Mouse (Mus musculus): Measurements from ENCODE around the gene Otud7b. TPM values are rescaled to one million over a fixed set of nuclear protein-coding genes. Genes with fewer than 3 reads are reported as not detected.

Gene Otud7b
- polyA plus RNA-seq, 1 experiment from 2014 or later, result 8.3 TPM

DNA sequence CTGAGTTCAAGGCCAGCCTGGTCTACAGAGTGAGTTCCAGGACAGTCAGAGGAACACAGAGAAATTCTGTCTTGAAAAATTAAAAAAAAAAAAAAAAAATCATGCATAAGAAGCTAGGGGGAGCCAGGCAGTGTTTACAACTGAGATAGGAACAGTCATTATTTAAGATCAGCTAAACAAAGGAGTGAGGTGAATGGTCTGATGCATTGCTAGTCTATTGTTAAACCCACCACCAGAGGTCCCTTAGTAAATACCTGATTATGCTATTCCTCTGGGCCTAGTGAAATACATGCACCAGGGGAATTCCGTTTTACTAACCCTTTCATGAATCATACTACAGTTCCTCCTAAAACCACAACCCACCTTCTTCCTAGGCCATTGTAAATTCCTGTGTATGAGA is 34.8 kb upstream of the Otud7b start:
- 44% methylated on average over 1 of the region's 1 CpGs for WGBS
- ATAC-seq (replicated peaks), result no peak
- Histone ChIP-seq H3K27ac (replicated peaks) (no peak overlapping the region), H3K4me2 (replicated peaks) (no peak overlapping the region), H3K4me1 (no peaks in the 10 kb centered on the region), H3K9me3 (no peaks in the 10 kb centered on the region), H3K27me3 (no peaks in the 10 kb centered on the region), H3K9ac (replicated peaks) (no peak overlapping the region), H3K36me3 (no peaks in the 10 kb centered on the region), H3K4me3 (no peak overlapping the region)

GRCm38 (mm10) chr3:96070241-96070640 is 34.1 kb upstream of the Otud7b start:
- H3K9me3 ChIP-seq, result no peaks in the 10 kb centered on the region
- no peak overlapping the region for H3K4me3 ChIP-seq
- H3K4me2 ChIP-seq (replicated peaks), result no peak overlapping the region
- no peaks in the 10 kb centered on the region for H3K4me1 ChIP-seq
- no peak overlapping the region for H3K9ac ChIP-seq (replicated peaks)
- H3K27ac ChIP-seq (replicated peaks), result no peak overlapping the region
- WGBS, result 84% methylated on average over 4 of the region's 4 CpGs
- no peak for ATAC-seq (replicated peaks)
- no peaks in the 10 kb centered on the region for H3K36me3 ChIP-seq
- H3K27me3 ChIP-seq, result no peaks in the 10 kb centered on the region

DNA sequence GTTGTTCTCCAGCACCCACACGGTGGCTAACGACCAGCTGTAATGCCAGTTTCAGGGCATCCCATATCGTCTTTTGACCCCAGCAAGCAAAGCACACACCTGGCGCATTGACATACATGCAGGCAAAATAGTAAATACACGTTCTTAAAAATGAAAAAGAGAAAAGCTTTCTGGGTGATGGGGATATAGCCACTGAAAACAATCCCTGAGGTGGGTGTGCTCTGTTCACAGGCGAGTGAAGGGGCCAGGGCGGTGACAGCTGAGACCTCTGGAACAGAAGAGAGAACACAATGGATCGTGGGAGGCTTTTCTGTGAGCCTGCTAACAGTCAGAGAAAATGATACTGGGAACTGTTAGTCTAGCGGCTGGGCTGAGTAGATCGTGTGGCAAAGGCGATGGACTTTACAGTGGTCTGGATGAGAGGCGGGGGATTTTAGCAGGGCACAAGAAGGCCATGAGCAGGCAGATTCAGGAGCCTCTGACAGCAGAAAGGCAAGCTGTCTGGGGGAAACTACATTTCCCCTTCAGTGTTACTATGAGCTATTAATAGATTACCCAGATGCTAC is 31.3 kb upstream of the Otud7b start:
- no peak overlapping the region for H3K27ac ChIP-seq (replicated peaks)
- no peaks in the 10 kb centered on the region for H3K27me3 ChIP-seq
- no peak overlapping the region for H3K9ac ChIP-seq (replicated peaks)
- H3K4me2 ChIP-seq (replicated peaks), result no peak overlapping the region
- no peaks in the 10 kb centered on the region for H3K36me3 ChIP-seq
- ATAC-seq (replicated peaks), result no peak
- WGBS, result 59% methylated on average over 12 of the region's 12 CpGs
- H3K4me1 ChIP-seq, result no peaks in the 10 kb centered on the region
- H3K4me3 ChIP-seq, result no peak overlapping the region
- H3K9me3 ChIP-seq, result no peaks in the 10 kb centered on the region

DNA sequence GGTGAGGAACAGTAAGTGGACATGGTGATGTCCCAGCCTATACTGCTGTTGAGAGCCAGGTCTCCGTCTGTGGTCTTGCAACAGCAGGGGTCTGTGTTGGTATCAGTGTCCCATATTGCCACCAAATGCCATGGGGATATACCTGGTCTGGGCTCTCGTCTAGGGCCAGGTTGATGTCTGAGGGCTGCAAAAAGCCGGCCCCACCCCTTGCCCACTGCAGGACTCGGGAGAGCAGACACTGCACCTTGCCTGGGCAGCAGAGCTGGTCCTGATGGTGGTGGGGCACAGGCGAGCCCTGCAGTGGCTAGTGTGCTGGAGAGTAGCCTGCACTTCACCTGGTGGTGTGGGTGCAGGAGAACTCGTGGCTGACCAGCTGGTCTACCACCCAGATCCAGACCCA is 26.3 kb upstream of the Otud7b start:
- no peaks in the 10 kb centered on the region for H3K27me3 ChIP-seq
- H3K4me3 ChIP-seq, result no peak overlapping the region
- ATAC-seq (replicated peaks), result no peak
- no peak overlapping the region for H3K4me2 ChIP-seq (replicated peaks)
- no peak overlapping the region for H3K27ac ChIP-seq (replicated peaks)
- H3K9me3 ChIP-seq, result no peaks in the 10 kb centered on the region
- H3K9ac ChIP-seq (replicated peaks), result no peak overlapping the region
- no peaks in the 10 kb centered on the region for H3K4me1 ChIP-seq
- 72% methylated on average over 6 of the region's 6 CpGs for WGBS
- no peaks in the 10 kb centered on the region for H3K36me3 ChIP-seq

- WGBS, result 77% methylated on average over 3 of the region's 3 CpGs
- no peaks in the 10 kb centered on the region for H3K27me3 ChIP-seq
- ATAC-seq (replicated peaks), result no peak
- no peaks in the 10 kb centered on the region for H3K9me3 ChIP-seq
- H3K4me3 ChIP-seq, result no peak overlapping the region
- H3K9ac ChIP-seq (replicated peaks), result no peak overlapping the region
- H3K4me2 ChIP-seq (replicated peaks), result no peak overlapping the region
- no peaks in the 10 kb centered on the region for H3K4me1 ChIP-seq
- no peak overlapping the region for H3K27ac ChIP-seq (replicated peaks)
- no peaks in the 10 kb centered on the region for H3K36me3 ChIP-seq
Measured at GRCm38 (mm10) chr3:96078711-96079110, 25.6 kb upstream of the Otud7b start.

- Histone ChIP-seq H3K9me3 (no peaks in the 10 kb centered on the region), H3K27me3 (no peaks in the 10 kb centered on the region), H3K4me1 (no peaks in the 10 kb centered on the region), H3K9ac (replicated peaks) (no peak overlapping the region), H3K36me3 (no peaks in the 10 kb centered on the region), H3K27ac (replicated peaks) (no peak overlapping the region), H3K4me2 (replicated peaks) (no peak overlapping the region), H3K4me3 (no peak overlapping the region)
- no peak for ATAC-seq (replicated peaks)
- 52% methylated on average over 1 of the region's 1 CpGs for WGBS
Measured at GRCm38 (mm10) chr3:96081006-96081405, 23.3 kb upstream of the Otud7b start.

DNA sequence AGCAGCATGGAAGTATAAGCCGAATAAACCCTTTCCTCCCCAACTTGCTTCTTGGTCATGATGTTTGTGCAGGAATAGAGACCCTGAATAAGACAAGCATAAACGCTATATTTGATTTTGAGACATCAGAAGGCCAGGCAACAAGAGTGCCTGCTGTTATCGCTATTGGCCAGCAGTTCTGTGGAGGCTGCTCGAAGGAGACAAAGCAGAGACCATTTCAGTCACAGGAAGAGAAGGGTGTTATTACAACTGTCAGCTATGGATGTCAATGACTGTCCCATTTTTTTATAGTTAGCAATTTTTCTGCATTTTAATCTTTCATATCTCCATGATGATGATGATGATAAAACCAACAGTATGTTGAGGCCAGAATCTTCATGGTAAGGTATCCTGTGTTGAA is 22.7 kb upstream of the Otud7b start:
- Histone ChIP-seq H3K4me1 (no peaks in the 10 kb centered on the region), H3K9me3 (no peaks in the 10 kb centered on the region), H3K9ac (replicated peaks) (no peak overlapping the region), H3K4me2 (replicated peaks) (no peak overlapping the region), H3K36me3 (no peaks in the 10 kb centered on the region), H3K27me3 (no peaks in the 10 kb centered on the region), H3K4me3 (no peak overlapping the region), H3K27ac (replicated peaks) (no peak overlapping the region)
- no peak for ATAC-seq (replicated peaks)
- WGBS, result 88% methylated on average over 4 of the region's 4 CpGs

DNA sequence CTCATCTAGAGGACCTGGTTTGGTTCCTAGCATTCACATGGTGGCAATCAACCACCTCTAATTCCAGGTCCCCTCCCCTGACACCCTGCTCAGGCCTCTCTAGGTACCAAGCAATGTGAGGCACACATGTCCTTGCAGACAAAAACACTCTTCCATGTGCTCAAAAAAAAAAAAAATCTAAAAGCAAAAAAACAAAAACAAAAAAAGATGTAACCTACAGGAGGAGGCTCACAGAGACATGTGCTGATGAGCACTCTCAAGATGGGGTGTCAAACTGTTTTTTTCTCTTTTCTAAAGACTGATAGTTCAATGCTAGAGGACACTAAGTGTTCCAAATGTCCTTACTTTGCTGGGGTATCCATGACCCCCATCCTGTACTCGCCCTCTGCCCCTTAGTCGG is 22.2 kb upstream of the Otud7b start:
- no peak for ATAC-seq (replicated peaks)
- no peak overlapping the region for H3K27ac ChIP-seq (replicated peaks)
- no peaks in the 10 kb centered on the region for H3K9me3 ChIP-seq
- H3K27me3 ChIP-seq, result no peaks in the 10 kb centered on the region
- H3K4me3 ChIP-seq, result no peak overlapping the region
- H3K4me1 ChIP-seq, result no peaks in the 10 kb centered on the region
- H3K9ac ChIP-seq (replicated peaks), result no peak overlapping the region
- H3K36me3 ChIP-seq, result no peaks in the 10 kb centered on the region
- WGBS, result 83% methylated on average over 2 of the region's 2 CpGs
- H3K4me2 ChIP-seq (replicated peaks), result no peak overlapping the region

DNA sequence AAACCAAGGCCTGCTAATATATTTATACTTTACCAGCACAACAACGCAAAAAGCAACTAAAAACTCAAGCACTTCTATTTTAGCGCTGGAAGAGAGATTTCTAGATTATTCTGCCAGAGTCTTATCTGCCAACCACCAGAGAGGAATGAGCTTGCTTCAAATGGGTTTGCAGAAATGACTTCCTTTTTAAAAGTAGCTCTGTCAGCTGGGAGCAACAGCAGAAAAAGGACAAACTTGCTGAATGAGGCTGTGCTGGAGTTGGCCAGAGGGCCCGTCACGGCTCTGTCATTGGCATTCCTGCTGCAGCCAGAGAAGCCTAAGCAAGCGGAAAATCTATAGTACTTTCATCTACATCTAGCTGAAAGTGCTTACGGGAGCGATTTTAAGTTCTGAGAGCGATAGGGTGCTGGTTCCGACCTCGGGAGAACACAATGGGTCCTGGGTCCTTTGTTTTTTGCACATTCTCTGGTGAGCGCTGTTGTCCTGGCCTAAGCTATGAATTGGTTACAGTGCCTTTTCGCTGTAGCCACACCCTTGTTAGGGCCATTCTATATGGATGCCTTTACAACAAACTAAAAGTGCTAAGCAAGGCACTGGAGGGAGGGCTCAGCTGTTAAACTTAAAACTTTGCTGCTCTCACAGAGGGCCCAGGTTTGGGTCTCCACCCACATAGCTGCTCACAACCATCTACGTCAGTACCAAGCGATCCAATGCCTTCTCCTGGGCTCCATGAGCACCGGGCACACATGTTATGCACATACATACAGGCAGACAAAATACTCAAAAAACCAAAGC is 21.4 kb upstream of the Otud7b start:
- Histone ChIP-seq H3K9ac (replicated peaks) (no peak overlapping the region), H3K4me1 (no peaks in the 10 kb centered on the region), H3K27ac (replicated peaks) (no peak overlapping the region), H3K4me3 (no peak overlapping the region), H3K4me2 (replicated peaks) (no peak overlapping the region), H3K9me3 (no peaks in the 10 kb centered on the region), H3K36me3 (no peaks in the 10 kb centered on the region), H3K27me3 (no peaks in the 10 kb centered on the region)
- 68% methylated on average over 15 of the region's 15 CpGs for WGBS
- ATAC-seq (replicated peaks), result no peak

DNA sequence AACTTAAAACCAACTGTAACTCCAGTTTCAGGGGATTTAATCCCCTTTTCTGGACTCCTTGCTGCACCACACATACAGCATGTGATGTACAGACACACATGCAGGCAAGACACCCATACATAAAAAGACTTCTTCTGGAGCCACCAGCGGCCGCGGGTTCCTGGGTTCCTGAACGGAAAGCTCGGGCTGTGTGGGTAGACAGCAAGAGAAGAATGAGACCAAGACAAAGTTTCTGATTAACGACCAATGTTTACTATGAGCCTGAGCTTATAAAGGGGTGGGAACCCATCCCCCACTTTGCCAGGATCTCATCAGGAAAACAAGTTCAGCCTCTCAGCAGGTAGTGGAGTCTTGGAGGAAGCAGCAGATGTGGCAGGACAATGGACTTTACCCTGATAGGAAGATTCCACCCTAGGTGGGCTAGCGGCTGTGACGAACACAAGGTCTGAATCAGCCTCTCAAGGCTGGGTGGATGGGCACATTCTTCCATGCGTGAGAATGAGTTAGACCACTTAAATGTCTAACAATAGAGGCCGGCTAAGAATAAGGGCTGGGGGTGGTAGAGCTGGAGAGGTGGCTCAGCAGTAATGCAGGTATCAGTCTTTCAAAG is 20.1 kb upstream of the Otud7b start:
- Histone ChIP-seq H3K4me2 (replicated peaks) (no peak overlapping the region), H3K27me3 (no peaks in the 10 kb centered on the region), H3K4me1 (no peaks in the 10 kb centered on the region), H3K36me3 (no peaks in the 10 kb centered on the region), H3K4me3 (no peak overlapping the region), H3K9ac (replicated peaks) (no peak overlapping the region), H3K27ac (replicated peaks) (no peak overlapping the region), H3K9me3 (no peaks in the 10 kb centered on the region)
- WGBS, result 77% methylated on average over 10 of the region's 10 CpGs
- no peak for ATAC-seq (replicated peaks)

- Histone ChIP-seq H3K4me3 (no peak overlapping the region), H3K4me1 (no peaks in the 10 kb centered on the region), H3K27ac (replicated peaks) (no peak overlapping the region), H3K9ac (replicated peaks) (no peak overlapping the region), H3K9me3 (no peaks in the 10 kb centered on the region), H3K36me3 (no peaks in the 10 kb centered on the region), H3K4me2 (replicated peaks) (no peak overlapping the region), H3K27me3 (no peaks in the 10 kb centered on the region)
- WGBS, result 71% methylated on average over 2 of the region's 2 CpGs
- no peak for ATAC-seq (replicated peaks)
Measured at GRCm38 (mm10) chr3:96087219-96087618, 17.1 kb upstream of the Otud7b start.

DNA sequence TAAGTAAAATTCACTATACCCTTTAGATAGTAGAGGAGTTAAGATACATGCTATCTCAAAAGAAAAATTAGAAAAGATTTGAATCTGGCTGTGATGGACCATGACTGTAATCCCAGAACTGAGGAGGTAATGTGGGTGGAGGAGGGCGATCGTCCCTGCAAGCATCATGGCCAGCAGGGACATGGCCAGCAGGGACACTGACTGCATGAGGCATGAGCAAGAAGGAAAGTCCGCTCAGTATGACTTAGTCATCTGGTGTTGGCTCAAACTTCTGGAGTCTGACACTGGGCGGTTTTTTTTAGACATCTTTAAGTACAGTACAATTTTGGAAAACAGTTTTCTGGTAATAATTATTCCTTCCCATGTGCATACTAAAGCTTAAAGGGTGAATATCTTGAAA is 16.5 kb upstream of the Otud7b start:
- ATAC-seq (replicated peaks), result no peak
- H3K27me3 ChIP-seq, result no peaks in the 10 kb centered on the region
- H3K9me3 ChIP-seq, result no peaks in the 10 kb centered on the region
- WGBS, result 84% methylated on average over 4 of the region's 4 CpGs
- H3K4me1 ChIP-seq, result no peaks in the 10 kb centered on the region
- no peaks in the 10 kb centered on the region for H3K36me3 ChIP-seq
- H3K4me3 ChIP-seq, result no peak overlapping the region
- H3K27ac ChIP-seq (replicated peaks), result no peak overlapping the region
- H3K4me2 ChIP-seq (replicated peaks), result no peak overlapping the region
- no peak overlapping the region for H3K9ac ChIP-seq (replicated peaks)

Data from forebrain, embryonic 15.5 days (tissue).